ENCODE assay signal across 12 mouse cellular contexts in genomic region chr8:34268806-34269520, GRCm38 (mm10).
DNase-seq lines count a peak whose midpoint lies in the region; ATAC-seq and TF ChIP-seq lines count a peak whose summit lies in the region.
"Had no signal": no experiment of that assay in that cellular context is flagged by ENCODE, and none has a peak within 500 bp of the region (broad histone marks: within the 10 kb centered on the region; RNA-seq: fewer than 3 reads in every experiment).

No protein-coding gene starts in this region.

- H3K4me2 ChIP-seq in midbrain, postnatal 0 days (ENCODE audit: low read depth, low read length, poor library complexity, severe bottlenecking) = no peak overlapping the region
- H3K4me2 ChIP-seq in midbrain, embryonic 13.5 days (replicated peaks) = no peak overlapping the region
- H3K4me2 ChIP-seq: liver, embryonic 12.5 days had no signal

- TF ChIP-seq POLR2A in heart, adult 2 months (IDR thresholded peaks at IDR 0.05; ENCODE audit: insufficient read depth, low read depth, low read length) = no peak

- no peaks in the 10 kb centered on the region for H3K4me1 ChIP-seq in heart, adult 2 months (ENCODE audit: control insufficient read depth, insufficient read depth, low read length)
- H3K4me1 ChIP-seq in midbrain, postnatal 0 days (ENCODE audit: insufficient read depth, low read length) = no peaks in the 10 kb centered on the region
- H3K4me1 ChIP-seq in midbrain, embryonic 13.5 days (replicated peaks) = no peaks in the 10 kb centered on the region
- H3K4me1 ChIP-seq: liver, embryonic 12.5 days had no signal

- H3K27me3 ChIP-seq in heart, adult 2 months (ENCODE audit: control insufficient read depth, insufficient read depth, low read length) = no peaks in the 10 kb centered on the region
- no peaks in the 10 kb centered on the region for H3K27me3 ChIP-seq in midbrain, postnatal 0 days (ENCODE audit: insufficient read depth, low read length)
- H3K27me3 ChIP-seq in midbrain, embryonic 13.5 days = no peaks in the 10 kb centered on the region
- H3K27me3 ChIP-seq: liver, embryonic 12.5 days had no signal

- peak; percentile 62 for TF ChIP-seq CTCF in heart, adult 2 months (IDR thresholded peaks at IDR 0.05)
- peak; percentile 42 for TF ChIP-seq CTCF in midbrain, postnatal 0 days (IDR thresholded peaks at IDR 0.05)

- no peaks in the 10 kb centered on the region for H3K36me3 ChIP-seq in heart, adult 2 months (ENCODE audit: control insufficient read depth, insufficient read depth, low read length)
- no peaks in the 10 kb centered on the region for H3K36me3 ChIP-seq in midbrain, postnatal 0 days (ENCODE audit: insufficient read depth, low read length)
- H3K36me3 ChIP-seq in midbrain, embryonic 13.5 days = no peaks in the 10 kb centered on the region
- H3K36me3 ChIP-seq: liver, embryonic 12.5 days had no signal

- ATAC-seq in midbrain, postnatal 0 days (ENCODE audit: low FRiP score) = no peak
- no peak for ATAC-seq in midbrain, embryonic 13.5 days
- ATAC-seq in monocyte, adult 5-6 weeks (replicated peaks; ENCODE audit: insufficient number of reproducible peaks, low FRiP score, low TSS enrichment, poor library complexity, severe bottlenecking) = no peak
- ATAC-seq: liver, embryonic 12.5 days had no signal

- no peak overlapping the region for H3K4me3 ChIP-seq in heart, adult 2 months
- no peak overlapping the region for H3K4me3 ChIP-seq in midbrain, postnatal 0 days (ENCODE audit: low read depth, low read length)
- no peak overlapping the region for H3K4me3 ChIP-seq in midbrain, embryonic 13.5 days (replicated peaks)
- H3K4me3 ChIP-seq: liver, embryonic 12.5 days had no signal

- intact Hi-C loops in heart, adult 2 months (cut with DNase I) = loop anchor here (2.0 kb wide), 1 partner anchor 54 kb away; no protein-coding TSS in a partner anchor
- intact Hi-C loops in heart, postnatal 10 days (cut with DNase I) = no loop called here

- no peaks in the 10 kb centered on the region for H3K79me2 ChIP-seq in heart, adult 2 months (replicated peaks; ENCODE audit: control insufficient read depth, insufficient read depth, low read length)

- H3K9me3 ChIP-seq in midbrain, postnatal 0 days (ENCODE audit: low read length) = no peaks in the 10 kb centered on the region
- H3K9me3 ChIP-seq in midbrain, embryonic 13.5 days = peaks cover 4% of the 10 kb centered on the region; the same call in 1 of the 2 replicates
- H3K9me3 ChIP-seq: liver, embryonic 12.5 days had no signal

- no peak overlapping the region for H3K9ac ChIP-seq in heart, adult 2 months (ENCODE audit: low read depth, low read length)
- no peak overlapping the region for H3K9ac ChIP-seq in midbrain, postnatal 0 days (replicated peaks; ENCODE audit: low read length, poor library complexity, severe bottlenecking)
- H3K9ac ChIP-seq in midbrain, embryonic 13.5 days (replicated peaks) = no peak overlapping the region
- H3K9ac ChIP-seq: liver, embryonic 12.5 days had no signal

- DNase-seq in heart, adult 2 months = peak in 1 of 2 experiments; percentile 30
- no peak for DNase-seq in heart, postnatal 10 days
- no peak for DNase-seq in midbrain, postnatal 0 days (ENCODE audit: low spot score)
- peak; percentile 66 for DNase-seq in adrenal gland, postnatal 14 days
- peak; percentile 24 for DNase-seq in testis, postnatal 14 days (ENCODE audit: low spot score)
- no peak for DNase-seq in urinary bladder, postnatal 10 days (ENCODE audit: low spot score)
- DNase-seq: cerebellum, postnatal 25 days; kidney, adult 8-10 months; layer of hippocampus, postnatal 36 days had no signal

- 70% methylated on average over 18 of the region's 18 CpGs for WGBS in heart, adult 2 months
- 94% methylated on average over 18 of the region's 18 CpGs for WGBS in midbrain, postnatal 0 days
- 96% methylated on average over 18 of the region's 18 CpGs for WGBS in midbrain, embryonic 13.5 days

- H3K27ac ChIP-seq in heart, adult 2 months = no peak overlapping the region
- H3K27ac ChIP-seq in midbrain, postnatal 0 days (ENCODE audit: low read depth, low read length) = no peak overlapping the region
- no peak overlapping the region for H3K27ac ChIP-seq in midbrain, embryonic 13.5 days
- H3K27ac ChIP-seq: liver, embryonic 12.5 days had no signal

- TF ChIP-seq EP300 in heart, adult 2 months (IDR thresholded peaks at IDR 0.05; ENCODE audit: insufficient read depth, low read depth, low read length) = no peak

Comparison
In these comparisons a context has a peak if more than half of its experiments do, and no peak if none do; other contexts are left out.
1. DNase-seq: peak in adrenal gland, postnatal 14 days (single experiment) and testis, postnatal 14 days (single experiment); none in heart, postnatal 10 days (0 of 2), midbrain, postnatal 0 days (single experiment) and urinary bladder, postnatal 10 days (single experiment).